Mouse (Mus musculus): ENCODE results near the gene Tceanc2. TPM values are rescaled to one million over a fixed set of nuclear protein-coding genes. Genes with fewer than 3 reads are reported as not detected.

Gene Tceanc2
- polyA plus RNA-seq (2012; rRNA removed): 16.0 and 16.1 TPM in 2 replicates

GRCm38 (mm10) chr4:107178830-107179490 lies at the start of gene Tceanc2:
Gene Tceanc2 (minus strand): TSS chr4:107179116.

GRCm38 (mm10) chr4:107208880-107209279 lies 30.0 kb upstream of the Tceanc2 start, which contains the start of gene Ldlrad1:
Gene Ldlrad1 (plus strand): TSS chr4:107209180.

GRCm38 (mm10) chr4:107178182-107178829 lies 610 bp downstream of the Tceanc2 start, which contains the start of gene Tmem59:
Gene Tmem59 (plus strand): TSS chr4:107178399.

GRCm38 (mm10) chr4:107096841-107097373 lies 82.0 kb downstream of the Tceanc2 start, which contains the start of gene Cdcp2:
Gene Cdcp2 (plus strand): TSS chr4:107096891.

Other genes starting within 250 kb of the Tceanc2 start
- gene Mrpl37, start 112.2 kb downstream of the Tceanc2 start, polyA plus RNA-seq (2012; rRNA removed): 96.2 and 98.7 TPM in 2 replicates
- 3.9 and 5.8 TPM in 2 replicates for gene Cyb5rl, start 112.1 kb downstream of the Tceanc2 start, polyA plus RNA-seq (2012; rRNA removed)
- 0.05 and 0.06 TPM in 2 replicates for gene Cdcp2, start 82.2 kb downstream of the Tceanc2 start, polyA plus RNA-seq (2012; rRNA removed)
- gene Tmem59, start 717 bp downstream of the Tceanc2 start, polyA plus RNA-seq (2012; rRNA removed): 177 and 180 TPM in 2 replicates
- gene Ldlrad1, start 30.1 kb upstream of the Tceanc2 start, polyA plus RNA-seq (2012; rRNA removed): not detected in 2 replicates
- gene Lrrc42, start 74.4 kb upstream of the Tceanc2 start, polyA plus RNA-seq (2012; rRNA removed): 41.9 and 43.2 TPM in 2 replicates
- 27.0 and 28.0 TPM in 2 replicates for gene Hspb11, start 74.5 kb upstream of the Tceanc2 start, polyA plus RNA-seq (2012; rRNA removed)
- gene Dio1, start 128.1 kb upstream of the Tceanc2 start, polyA plus RNA-seq (2012; rRNA removed): not detected in 2 replicates
- 35.7 and 37.7 TPM in 2 replicates for gene Yipf1, start 135.2 kb upstream of the Tceanc2 start, polyA plus RNA-seq (2012; rRNA removed)
- gene Ndc1, start 188.7 kb upstream of the Tceanc2 start, polyA plus RNA-seq (2012; rRNA removed): 19.0 and 19.7 TPM in 2 replicates

Measured in central nervous system, embryonic 14 days (tissue).